Mouse (Mus musculus): Measurements from ENCODE around the gene Canx. TPM values are rescaled to one million over a fixed set of nuclear protein-coding genes. Genes with fewer than 3 reads are reported as not detected.
A peak's percentile ranks its signal among the peaks of the same experiment; 100 is the strongest.
"Not testable (repeated sequence)": the region's sequence is repeated elsewhere in the genome, so short reads cannot be mapped to it uniquely, and the experiment has no call there.

Gene Canx
- polyA plus RNA-seq, 1 experiment = 264 TPM

DNA sequence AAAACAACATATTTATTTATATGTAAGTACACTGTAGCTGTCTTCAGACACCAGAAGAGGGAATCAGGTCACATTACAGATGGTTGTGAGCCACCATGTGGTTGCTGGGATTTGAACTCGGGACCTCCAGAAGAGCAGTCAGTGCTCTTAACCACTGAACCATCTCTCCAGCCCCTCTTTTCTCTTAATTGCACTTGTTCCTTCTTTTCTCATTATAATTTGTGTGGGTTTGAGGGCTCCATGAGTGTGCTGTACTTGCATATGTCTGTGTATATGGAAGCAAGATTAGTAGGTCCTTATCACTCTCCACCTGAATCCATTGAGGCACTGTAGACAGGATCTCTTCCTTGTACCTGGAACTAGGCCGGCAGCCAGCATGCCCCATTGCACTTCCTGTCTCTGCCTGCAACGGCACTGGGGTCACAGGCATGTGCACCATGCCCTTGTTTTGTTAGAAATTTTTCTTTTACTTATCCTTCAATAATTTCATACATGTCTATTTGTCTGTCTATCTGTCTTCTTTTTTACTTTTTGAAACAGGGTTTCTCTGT lies 2.7 kb upstream of the Canx start:
- no peaks in the 10 kb centered on the region; the same call in 1 of the 2 replicates for H3K4me1 ChIP-seq (ENCODE audit: control insufficient read depth, insufficient read depth, low read length)
- no peaks in the 10 kb centered on the region for H3K27me3 ChIP-seq (ENCODE audit: control insufficient read depth, insufficient read depth, low read length)
- H3K27ac ChIP-seq (ENCODE audit: insufficient read depth, low read length) = no peak overlapping the region
- no peak for DNase-seq
- WGBS = 87% methylated on average over 3 of the region's 3 CpGs
- no peak overlapping the region for H3K4me3 ChIP-seq (replicated peaks; ENCODE audit: insufficient read depth, low read depth, low read length)
- no peak for TF ChIP-seq POLR2A (IDR thresholded peaks at IDR 0.05; ENCODE audit: borderline replicate concordance, insufficient read depth, low read length)
- TF ChIP-seq CTCF (IDR thresholded peaks at IDR 0.05; ENCODE audit: borderline replicate concordance, insufficient read depth, low read depth, low read length) = no peak

DNA sequence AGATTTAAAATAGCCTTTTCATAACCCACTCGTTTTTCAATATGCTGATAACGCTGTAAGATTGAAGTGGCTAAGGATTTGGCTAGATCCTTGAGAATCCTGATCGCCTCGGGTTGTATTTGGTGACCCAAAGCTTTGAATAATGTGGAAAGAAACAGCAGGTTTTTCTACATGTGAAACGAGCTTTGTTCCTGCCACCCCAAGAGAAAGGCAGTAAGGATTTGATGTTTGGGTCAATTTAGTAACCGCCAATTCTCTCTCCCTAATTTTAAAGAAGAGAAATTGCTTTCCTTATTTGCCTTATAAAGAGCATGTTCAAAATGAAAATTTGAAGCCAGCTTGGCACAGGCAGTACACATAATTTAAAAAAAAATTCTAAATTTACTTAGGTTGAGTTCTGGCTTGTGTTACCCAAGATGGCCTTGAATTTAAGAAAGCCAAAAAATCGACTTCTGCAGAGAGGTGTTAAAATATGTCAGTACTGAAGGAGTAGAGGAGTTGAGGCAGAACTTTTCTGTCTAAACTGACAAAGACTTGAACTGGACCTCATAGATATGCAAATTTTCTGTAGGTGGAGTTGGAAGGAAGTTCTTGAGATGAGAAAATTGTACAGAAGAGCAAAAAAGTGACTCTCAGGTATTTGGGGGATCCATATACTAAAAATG lies 961 bp upstream of the Canx start:
- H3K4me3 ChIP-seq (replicated peaks; ENCODE audit: insufficient read depth, low read depth, low read length) = peak overlapping the region; percentile 85
- no peak for DNase-seq
- no peaks in the 10 kb centered on the region for H3K27me3 ChIP-seq (ENCODE audit: control insufficient read depth, insufficient read depth, low read length)
- TF ChIP-seq POLR2A (IDR thresholded peaks at IDR 0.05; ENCODE audit: borderline replicate concordance, insufficient read depth, low read length) (no peak), CTCF (IDR thresholded peaks at IDR 0.05; ENCODE audit: borderline replicate concordance, insufficient read depth, low read depth, low read length) (no peak)
- H3K27ac ChIP-seq (ENCODE audit: insufficient read depth, low read length) = peak overlapping the region; percentile 70; the same call in 1 of the 2 replicates
- WGBS = 2% methylated on average over 7 of the region's 7 CpGs
- no peaks in the 10 kb centered on the region; the same call in 1 of the 2 replicates for H3K4me1 ChIP-seq (ENCODE audit: control insufficient read depth, insufficient read depth, low read length)

DNA sequence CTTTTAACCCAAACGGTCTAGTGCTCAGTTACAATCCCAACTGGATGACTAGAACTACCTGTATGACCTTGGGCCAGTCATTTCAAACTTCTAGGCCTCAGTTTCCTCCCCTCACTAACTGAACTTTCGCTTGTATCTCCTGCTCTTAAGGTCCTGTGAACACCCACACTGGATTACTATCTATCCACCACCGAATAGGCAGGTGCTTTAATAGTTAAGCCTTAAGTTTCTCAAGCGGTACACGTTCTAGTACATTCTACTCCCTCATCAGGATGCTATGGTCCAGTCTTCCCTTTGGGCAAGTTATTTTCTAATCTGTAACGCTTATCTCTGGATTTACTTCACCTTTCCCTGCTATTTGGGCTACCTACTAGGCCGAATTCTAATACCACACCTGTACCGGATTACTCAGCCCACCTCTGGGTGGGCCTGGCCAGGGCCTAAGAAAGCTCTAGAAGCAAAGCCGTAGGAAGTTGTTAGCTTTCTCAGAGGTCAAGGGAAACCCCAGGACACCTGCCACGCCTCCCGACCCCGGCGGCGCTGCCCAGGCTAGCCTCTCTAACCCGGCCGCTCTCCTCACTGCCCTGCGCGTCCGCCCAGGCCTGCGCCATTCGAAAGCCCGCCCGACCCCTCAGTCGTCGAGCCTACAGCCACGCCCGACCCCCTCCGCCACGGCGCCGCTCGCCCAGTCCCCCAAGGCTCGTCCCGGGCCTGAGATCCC lies 562 bp downstream of the Canx start:
- Histone ChIP-seq H3K27me3 (ENCODE audit: control insufficient read depth, insufficient read depth, low read length) (no peaks in the 10 kb centered on the region), H3K27ac (ENCODE audit: insufficient read depth, low read length) (peak overlapping the region; percentile 39; the same call in 1 of the 2 replicates), H3K4me3 (replicated peaks; ENCODE audit: insufficient read depth, low read depth, low read length) (peak overlapping the region; percentile 80), H3K4me1 (ENCODE audit: control insufficient read depth, insufficient read depth, low read length) (no peaks in the 10 kb centered on the region; the same call in 1 of the 2 replicates)
- WGBS = under 1% methylated on average over 34 of the region's 34 CpGs
- no peak for DNase-seq
- TF ChIP-seq CTCF (IDR thresholded peaks at IDR 0.05; ENCODE audit: borderline replicate concordance, insufficient read depth, low read depth, low read length) = no peak
- no peak for TF ChIP-seq POLR2A (IDR thresholded peaks at IDR 0.05; ENCODE audit: borderline replicate concordance, insufficient read depth, low read length)

DNA sequence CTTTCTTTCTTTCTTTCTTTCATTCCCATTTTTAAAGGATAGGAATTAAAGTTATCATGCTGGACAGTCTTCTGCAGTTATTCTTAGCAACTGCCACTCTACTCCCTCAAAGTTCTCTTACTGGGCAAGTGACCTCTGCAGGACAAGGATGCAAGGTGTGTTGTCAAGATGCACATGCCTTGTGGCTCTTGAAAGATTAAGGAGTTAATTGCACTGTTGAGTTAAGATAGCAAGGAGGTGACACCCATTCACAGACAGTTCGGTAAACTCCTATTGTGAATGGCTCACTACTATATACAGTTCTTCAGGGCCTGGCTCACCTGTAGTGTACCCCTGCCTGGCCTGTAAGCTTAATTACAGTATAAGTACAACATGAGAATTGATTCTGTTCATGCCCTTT lies 1.6 kb downstream of the Canx start:
- TF ChIP-seq CTCF (IDR thresholded peaks at IDR 0.05; ENCODE audit: borderline replicate concordance, insufficient read depth, low read depth, low read length) (no peak), POLR2A (IDR thresholded peaks at IDR 0.05; ENCODE audit: borderline replicate concordance, insufficient read depth, low read length) (no peak)
- H3K27ac ChIP-seq (ENCODE audit: insufficient read depth, low read length) = no peak overlapping the region
- no peak overlapping the region for H3K4me3 ChIP-seq (replicated peaks; ENCODE audit: insufficient read depth, low read depth, low read length)
- no peaks in the 10 kb centered on the region; the same call in 1 of the 2 replicates for H3K4me1 ChIP-seq (ENCODE audit: control insufficient read depth, insufficient read depth, low read length)
- no peak for DNase-seq
- 13% methylated on average over 1 of the region's 1 CpGs for WGBS
- H3K27me3 ChIP-seq (ENCODE audit: control insufficient read depth, insufficient read depth, low read length) = no peaks in the 10 kb centered on the region

DNA sequence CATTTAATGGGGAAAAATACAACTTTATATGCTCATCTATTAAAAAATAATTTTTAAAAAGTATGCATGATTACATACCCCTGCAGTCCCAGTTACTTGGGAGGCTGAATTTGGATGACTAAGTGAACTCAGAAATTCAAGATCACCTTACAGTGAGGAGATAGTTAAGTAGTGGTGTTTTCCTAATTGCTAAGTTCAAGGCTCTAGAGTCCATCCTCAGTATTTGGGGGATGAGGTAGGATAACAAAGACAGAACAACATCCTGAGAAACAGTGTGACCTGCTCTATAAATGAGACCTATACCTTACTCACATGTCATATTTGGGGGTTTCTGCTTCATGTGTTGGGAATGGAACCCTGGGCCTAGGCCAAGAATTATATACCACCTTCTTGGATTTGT lies 3.1 kb downstream of the Canx start:
- Histone ChIP-seq H3K4me1 (ENCODE audit: control insufficient read depth, insufficient read depth, low read length) (no peaks in the 10 kb centered on the region; the same call in 1 of the 2 replicates), H3K4me3 (replicated peaks; ENCODE audit: insufficient read depth, low read depth, low read length) (no peak overlapping the region), H3K27me3 (ENCODE audit: control insufficient read depth, insufficient read depth, low read length) (no peaks in the 10 kb centered on the region), H3K27ac (ENCODE audit: insufficient read depth, low read length) (no peak overlapping the region)
- TF ChIP-seq CTCF (IDR thresholded peaks at IDR 0.05; ENCODE audit: borderline replicate concordance, insufficient read depth, low read depth, low read length) (no peak), POLR2A (IDR thresholded peaks at IDR 0.05; ENCODE audit: borderline replicate concordance, insufficient read depth, low read length) (no peak)
- DNase-seq = no peak

DNA sequence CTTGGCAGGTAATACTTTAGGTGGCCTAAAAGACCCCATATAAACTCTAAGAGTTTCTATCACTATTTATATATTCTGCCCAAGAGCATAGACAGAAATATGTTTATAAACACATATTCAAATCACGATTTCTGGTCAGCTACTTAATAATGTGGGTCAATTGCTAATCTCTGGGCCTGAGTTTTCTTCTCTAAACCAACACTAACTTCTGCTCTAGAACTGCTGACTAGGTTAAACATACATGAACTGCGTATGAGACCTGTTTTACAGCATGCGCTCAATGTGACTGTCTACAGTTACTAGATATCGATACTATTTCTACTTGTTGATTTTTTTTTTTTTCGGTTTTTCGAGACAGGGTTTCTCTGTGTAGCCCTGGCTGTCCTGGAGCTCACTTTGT lies 4.2 kb downstream of the Canx start:
- H3K27ac ChIP-seq (ENCODE audit: insufficient read depth, low read length) = no peak overlapping the region
- no peak overlapping the region for H3K4me3 ChIP-seq (replicated peaks; ENCODE audit: insufficient read depth, low read depth, low read length)
- H3K4me1 ChIP-seq (ENCODE audit: control insufficient read depth, insufficient read depth, low read length) = no peaks in the 10 kb centered on the region; the same call in 1 of the 2 replicates
- TF ChIP-seq POLR2A (IDR thresholded peaks at IDR 0.05; ENCODE audit: borderline replicate concordance, insufficient read depth, low read length) = no peak
- TF ChIP-seq CTCF (IDR thresholded peaks at IDR 0.05; ENCODE audit: borderline replicate concordance, insufficient read depth, low read depth, low read length) = no peak
- DNase-seq = no peak
- 92% methylated on average over 6 of the region's 6 CpGs for WGBS
- H3K27me3 ChIP-seq (ENCODE audit: control insufficient read depth, insufficient read depth, low read length) = no peaks in the 10 kb centered on the region

DNA sequence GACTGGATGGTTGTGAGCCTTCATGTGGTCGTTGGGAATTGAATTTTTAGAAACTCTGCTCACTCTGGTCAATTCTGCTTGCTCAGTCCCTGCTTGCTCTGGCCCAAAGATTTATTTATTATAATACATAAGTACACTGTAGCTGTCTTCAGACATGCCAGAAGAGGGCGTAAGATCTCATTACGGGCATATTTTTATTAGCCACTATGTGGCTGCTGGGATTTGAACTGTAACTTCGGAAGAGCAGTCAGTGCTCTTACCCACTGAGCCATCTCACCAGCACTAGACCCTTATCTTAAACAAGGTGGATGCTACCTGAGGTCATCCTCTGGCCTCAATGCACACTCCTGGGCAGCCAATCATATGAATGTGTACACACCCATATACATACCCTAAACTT lies 6.1 kb downstream of the Canx start:
- not testable (repeated sequence) for H3K27ac ChIP-seq (ENCODE audit: insufficient read depth, low read length); DNase-seq; H3K4me1 ChIP-seq (ENCODE audit: control insufficient read depth, insufficient read depth, low read length); H3K4me3 ChIP-seq (replicated peaks; ENCODE audit: insufficient read depth, low read depth, low read length); H3K27me3 ChIP-seq (ENCODE audit: control insufficient read depth, insufficient read depth, low read length)
- 81% methylated on average over 4 of the region's 4 CpGs for whole genome bisulfite sequencing

DNA sequence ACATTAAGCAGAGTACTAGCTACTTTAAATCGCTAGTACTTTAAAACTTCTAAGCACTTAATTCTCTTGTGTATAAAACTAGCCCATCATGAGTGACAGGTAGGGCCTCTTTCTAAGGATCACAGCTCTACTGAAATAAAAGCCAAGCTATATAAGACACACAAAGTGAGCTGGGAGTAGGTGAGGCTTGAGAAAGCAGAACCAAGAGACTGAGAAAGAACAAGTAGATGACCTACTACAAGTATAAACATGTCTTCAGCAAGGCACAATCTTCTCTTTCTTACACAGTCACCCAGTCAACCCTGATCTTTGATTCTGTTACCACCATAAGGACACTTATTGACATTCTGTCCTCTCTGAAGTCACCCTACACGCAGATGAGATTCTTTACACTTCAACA lies 12.7 kb downstream of the Canx start:
- DNase-seq = no peak
- Histone ChIP-seq H3K4me3 (replicated peaks; ENCODE audit: insufficient read depth, low read depth, low read length) (no peak overlapping the region), H3K27me3 (ENCODE audit: control insufficient read depth, insufficient read depth, low read length) (no peaks in the 10 kb centered on the region), H3K27ac (ENCODE audit: insufficient read depth, low read length) (no peak overlapping the region), H3K4me1 (ENCODE audit: control insufficient read depth, insufficient read depth, low read length) (no peaks in the 10 kb centered on the region)
- WGBS = 87% methylated on average over 2 of the region's 2 CpGs
- TF ChIP-seq CTCF (IDR thresholded peaks at IDR 0.05; ENCODE audit: borderline replicate concordance, insufficient read depth, low read depth, low read length) (no peak), POLR2A (IDR thresholded peaks at IDR 0.05; ENCODE audit: borderline replicate concordance, insufficient read depth, low read length) (no peak)
